In genomic region chr8:123411781-123412327, GRCm38 (mm10) we compare ENCODE assay signal across 8 mouse cellular contexts. TPM values are rescaled to one million over a fixed set of nuclear protein-coding genes. Genes with fewer than 3 reads are reported as not detected.
A peak's percentile ranks its signal among the peaks of the same experiment; 100 is the strongest.
DNase-seq lines count a peak whose midpoint lies in the region; ATAC-seq and TF ChIP-seq lines count a peak whose summit lies in the region.

No protein-coding gene starts in this region.

- no peak for ATAC-seq in heart, embryonic 13.5 days (ENCODE audit: extremely low read depth, insufficient number of reproducible peaks, low FRiP score, low TSS enrichment)
- 0 out of 2 replicates have a peak, but pooled peaks have one; percentile 6 for ATAC-seq in embryonic facial prominence, embryonic 14.5 days (ENCODE audit: low read depth)
- ATAC-seq in limb, embryonic 15.5 days (ENCODE audit: insufficient number of reproducible peaks, low FRiP score, low TSS enrichment, low read depth): no peak

- H3K27ac ChIP-seq in heart, embryonic 13.5 days (replicated peaks): no peak overlapping the region
- peak overlapping the region; percentile 48 for H3K27ac ChIP-seq in embryonic facial prominence, embryonic 14.5 days (replicated peaks; ENCODE audit: low read depth, low read length)
- no peak overlapping the region for H3K27ac ChIP-seq in limb, embryonic 15.5 days

- WGBS in heart, embryonic 13.5 days: 10% methylated on average over 16 of the region's 16 CpGs
- WGBS in embryonic facial prominence, embryonic 14.5 days: 7% methylated on average over 16 of the region's 16 CpGs
- WGBS in limb, embryonic 15.5 days: 8% methylated on average over 16 of the region's 16 CpGs

- TF ChIP-seq CTCF in E14TG2a.4 (conservative IDR thresholded peaks at IDR 0.05; ENCODE audit: low read length): no peak

- intact Hi-C loops in heart, postnatal 36 days (cut with DNase I): no loop called here

- peak overlapping the region; percentile 65 for H3K4me2 ChIP-seq in heart, embryonic 13.5 days
- peak overlapping the region; percentile 58 for H3K4me2 ChIP-seq in embryonic facial prominence, embryonic 14.5 days (ENCODE audit: low read depth, low read length)
- peak overlapping the region; percentile 53 for H3K4me2 ChIP-seq in limb, embryonic 15.5 days

- no peaks in the 10 kb centered on the region for H3K36me3 ChIP-seq in heart, embryonic 13.5 days
- H3K36me3 ChIP-seq in E14TG2a.4 (ENCODE audit: insufficient read depth, low read length): 0 out of 2 replicates have a peak, but pooled peaks cover 7% of the 10 kb centered on the region
- no peaks in the 10 kb centered on the region for H3K36me3 ChIP-seq in embryonic facial prominence, embryonic 14.5 days (ENCODE audit: control insufficient read depth, insufficient read depth, low read length)
- no peaks in the 10 kb centered on the region for H3K36me3 ChIP-seq in limb, embryonic 15.5 days

- H3K27me3 ChIP-seq in heart, embryonic 13.5 days (replicated peaks): peaks cover 59% of the 10 kb centered on the region
- peaks cover 46% of the 10 kb centered on the region for H3K27me3 ChIP-seq in E14TG2a.4 (ENCODE audit: insufficient read depth, low read length)
- H3K27me3 ChIP-seq in embryonic facial prominence, embryonic 14.5 days (replicated peaks; ENCODE audit: control insufficient read depth, insufficient read depth, low read length): peaks cover 51% of the 10 kb centered on the region
- peaks cover 68% of the 10 kb centered on the region for H3K27me3 ChIP-seq in limb, embryonic 15.5 days

- H3K9ac ChIP-seq in heart, embryonic 13.5 days: peak overlapping the region; percentile 47
- H3K9ac ChIP-seq in embryonic facial prominence, embryonic 14.5 days (ENCODE audit: low read depth, low read length): peak overlapping the region; percentile 58
- no peak overlapping the region for H3K9ac ChIP-seq in limb, embryonic 15.5 days

- H3K9me3 ChIP-seq in heart, embryonic 13.5 days: no peaks in the 10 kb centered on the region
- no peaks in the 10 kb centered on the region for H3K9me3 ChIP-seq in E14TG2a.4 (ENCODE audit: low read length)
- no peaks in the 10 kb centered on the region for H3K9me3 ChIP-seq in embryonic facial prominence, embryonic 14.5 days (ENCODE audit: control insufficient read depth, low read length)
- H3K9me3 ChIP-seq in limb, embryonic 15.5 days: no peaks in the 10 kb centered on the region

- peak overlapping the region; percentile 47 for H3K4me3 ChIP-seq in heart, embryonic 13.5 days
- H3K4me3 ChIP-seq in E14TG2a.4 (replicated peaks; ENCODE audit: low read length): peak overlapping the region; percentile 83
- H3K4me3 ChIP-seq in embryonic facial prominence, embryonic 14.5 days (ENCODE audit: low read depth, low read length): peak overlapping the region; percentile 42
- peak overlapping the region; percentile 32 for H3K4me3 ChIP-seq in limb, embryonic 15.5 days

- no peak for DNase-seq in heart, postnatal 36 days
- DNase-seq in embryonic facial prominence, embryonic 14.5 days (ENCODE audit: low spot score): no peak
- DNase-seq in c-Kit-positive CD71-positive TER-119-positive erythroid progenitor cells, embryonic 14.5 days (ENCODE audit: low spot score): no peak
- DNase-seq in left cerebral cortex, adult 18-20 months (ENCODE audit: low spot score in 2 of 2): no peak
- no peak for DNase-seq in gastrocnemius, postnatal 25 days

- H3K4me1 ChIP-seq in heart, embryonic 13.5 days: peaks cover 44% of the 10 kb centered on the region
- H3K4me1 ChIP-seq in E14TG2a.4 (replicated peaks; ENCODE audit: low read depth, low read length): peaks cover 79% of the 10 kb centered on the region
- H3K4me1 ChIP-seq in embryonic facial prominence, embryonic 14.5 days (ENCODE audit: control insufficient read depth, insufficient read depth, low read length): peaks cover 9% of the 10 kb centered on the region; the same call in 1 of the 2 replicates
- H3K4me1 ChIP-seq in limb, embryonic 15.5 days: peaks cover 15% of the 10 kb centered on the region

RNA-seq across cellular contexts. Expression of gene Tubb3, which starts 0.6 kb away (rescaled TPM):
- 4.1 and 4.9 TPM in 2 replicates for polyA plus RNA-seq in heart, embryonic 13.5 days (2015; fragmentation: Nextera tagmentation; extraction: Ambion mirVana)
- total RNA-seq in heart, postnatal 36 days (2021): under 1 TPM in 1 of 2 experiments, not detected in 1; 0.72 TPM
- 81.9 and 99.5 TPM in 2 replicates for polyA plus RNA-seq in embryonic facial prominence, embryonic 14.5 days (2014; fragmentation: Nextera tagmentation; extraction: Ambion mirVana)
- 4.0 and 5.0 TPM in 2 replicates for polyA plus RNA-seq in limb, embryonic 15.5 days (2015; fragmentation: Nextera tagmentation; extraction: Ambion mirVana)
- 100 to 1,000 TPM; 392 to 405 TPM for total RNA-seq in left cerebral cortex, adult 18-20 months (2021)
- not detected for total RNA-seq in gastrocnemius, postnatal 25 days (2021)

RNA-seq across cellular contexts. Expression of gene Mc1r, which starts 4.9 kb away (rescaled TPM):
- polyA plus RNA-seq in heart, embryonic 13.5 days (2015; fragmentation: Nextera tagmentation; extraction: Ambion mirVana): not detected in 2 replicates
- not detected for total RNA-seq in heart, postnatal 36 days (2021)
- polyA plus RNA-seq in embryonic facial prominence, embryonic 14.5 days (2014; fragmentation: Nextera tagmentation; extraction: Ambion mirVana): 0.29 and 0.32 TPM in 2 replicates
- 0.08 and 0.15 TPM in 2 replicates for polyA plus RNA-seq in limb, embryonic 15.5 days (2015; fragmentation: Nextera tagmentation; extraction: Ambion mirVana)
- under 1 TPM in 1 of 2 experiments, not detected in 1; 0.12 TPM for total RNA-seq in left cerebral cortex, adult 18-20 months (2021)
- not detected for total RNA-seq in gastrocnemius, postnatal 25 days (2021)

RNA-seq across cellular contexts. Expression of gene Def8, which starts 11.5 kb away (rescaled TPM):
- 30.4 and 31.1 TPM in 2 replicates for polyA plus RNA-seq in heart, embryonic 13.5 days (2015; fragmentation: Nextera tagmentation; extraction: Ambion mirVana)
- 10 to 100 TPM; 51.6 to 58.1 TPM for total RNA-seq in heart, postnatal 36 days (2021)
- 34.1 and 37.9 TPM in 2 replicates for polyA plus RNA-seq in embryonic facial prominence, embryonic 14.5 days (2014; fragmentation: Nextera tagmentation; extraction: Ambion mirVana)
- 42.4 and 43.5 TPM in 2 replicates for polyA plus RNA-seq in limb, embryonic 15.5 days (2015; fragmentation: Nextera tagmentation; extraction: Ambion mirVana)
- total RNA-seq in left cerebral cortex, adult 18-20 months (2021): 10 to 100 TPM; 52.9 to 56.3 TPM
- 10 to 100 TPM; 37.8 to 38.2 TPM for total RNA-seq in gastrocnemius, postnatal 25 days (2021)

RNA-seq across cellular contexts. Expression of gene Tcf25, which starts 38.3 kb away (rescaled TPM):
- polyA plus RNA-seq in heart, embryonic 13.5 days (2015; fragmentation: Nextera tagmentation; extraction: Ambion mirVana): 136 and 141 TPM in 2 replicates
- 100 to 1,000 TPM; 121 to 130 TPM for total RNA-seq in heart, postnatal 36 days (2021)
- polyA plus RNA-seq in embryonic facial prominence, embryonic 14.5 days (2014; fragmentation: Nextera tagmentation; extraction: Ambion mirVana): 159 and 163 TPM in 2 replicates
- 187 and 191 TPM in 2 replicates for polyA plus RNA-seq in limb, embryonic 15.5 days (2015; fragmentation: Nextera tagmentation; extraction: Ambion mirVana)
- 100 to 1,000 TPM; 565 to 596 TPM for total RNA-seq in left cerebral cortex, adult 18-20 months (2021)
- 100 to 1,000 TPM; 112 to 128 TPM for total RNA-seq in gastrocnemius, postnatal 25 days (2021)

Comparison
In these comparisons a context has a peak if more than half of its experiments do, and no peak if none do; other contexts are left out.
1. H3K4me3 ChIP-seq: peak in every context shown above with its lines; median percentile 83 in E14TG2a.4; 47 in heart, embryonic 13.5 days; 42 in embryonic facial prominence, embryonic 14.5 days; 32 in limb, embryonic 15.5 days.
2. RNA of gene Tubb3, which starts 0.6 kb away (total RNA-seq): 392 to 405 TPM in left cerebral cortex, adult 18-20 months; 0.72 TPM in heart, postnatal 36 days and not detected in gastrocnemius, postnatal 25 days; every median in the first group is over 100 times any median in the second.
3. Peak in every context shown above with its lines, with median percentiles within 50 percentile points of each other: H3K4me2 ChIP-seq.